Mouse (Mus musculus): ENCODE measurements around the gene 4930502E18Rik. TPM values are rescaled to one million over a fixed set of nuclear protein-coding genes. Genes with fewer than 3 reads are reported as not detected.

Gene 4930502E18Rik
- polyA plus RNA-seq (2012; rRNA removed; ENCODE audit: low replicate concordance) = not detected in 2 replicates

DNA sequence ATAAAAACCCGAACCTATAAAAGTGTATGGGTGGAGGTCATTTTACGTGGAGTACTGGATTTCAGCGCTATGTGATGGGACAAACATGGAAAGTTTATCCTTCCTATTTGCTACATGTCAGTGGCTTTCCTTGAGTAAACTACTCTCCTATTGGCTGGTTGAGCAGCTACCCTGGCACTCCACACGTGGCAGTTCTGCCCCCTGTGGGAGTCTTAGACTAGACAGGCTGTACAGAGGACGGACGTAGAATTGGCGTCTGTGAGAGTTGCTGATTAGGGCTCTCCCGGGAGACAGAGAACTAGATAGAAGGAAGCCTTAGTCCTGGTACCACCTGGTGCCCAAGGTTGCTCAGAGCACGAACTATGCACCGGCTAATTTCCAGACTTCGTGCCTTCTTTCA is at the start of gene 4930502E18Rik:
Gene 4930502E18Rik (plus strand): TSS at position 231 of the 400 bp plus-strand sequence.

DNA sequence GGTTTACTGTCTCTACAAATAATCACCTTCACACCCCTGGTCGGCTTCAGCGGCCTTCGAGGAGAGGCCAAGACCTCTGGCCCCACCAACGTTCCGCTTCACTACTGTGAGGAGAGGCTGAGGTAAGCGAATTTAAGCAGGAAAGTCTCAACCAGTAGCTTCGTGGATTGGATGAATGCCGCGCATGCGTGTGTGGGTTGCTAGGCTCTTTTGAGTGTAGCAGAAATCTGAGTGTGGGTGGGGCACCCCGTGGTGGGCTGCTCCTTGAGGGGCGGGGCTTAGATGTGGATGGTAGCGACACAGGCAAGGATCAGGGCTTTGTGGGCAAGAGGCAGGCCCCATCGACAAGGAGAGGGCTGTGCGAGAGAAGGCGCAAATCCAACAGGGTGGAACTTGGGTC is 33.1 kb downstream of the 4930502E18Rik start, which contains the start of gene 1700013H16Rik:
Gene 1700013H16Rik (minus strand): TSS at position 96 of the 400 bp plus-strand sequence.

DNA sequence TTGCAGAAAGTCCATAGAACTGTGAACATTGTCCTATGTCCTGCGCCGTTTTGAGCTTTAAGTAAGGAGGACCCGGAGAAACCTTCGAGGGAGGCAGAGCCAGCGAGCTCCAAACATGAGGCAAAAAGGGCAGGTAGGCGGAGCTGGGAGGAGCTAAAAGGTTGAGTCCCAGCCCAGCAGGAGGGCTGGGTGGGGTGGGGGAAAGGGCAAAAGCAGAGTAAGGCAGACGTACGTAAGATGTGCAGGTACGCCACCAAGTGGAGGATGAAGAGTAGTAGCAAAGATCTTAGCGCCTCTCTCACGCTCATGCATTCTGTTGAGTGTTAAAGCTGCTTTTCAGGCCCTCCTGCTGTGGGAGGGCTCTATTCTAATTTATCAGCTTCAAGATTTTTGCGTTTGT is 51.6 kb downstream of the 4930502E18Rik start, which contains the start of gene Zfp36l3:
Gene Zfp36l3 (minus strand): TSS at position 119 of the 400 bp plus-strand sequence.

Other genes with a start within 250 kb of the 4930502E18Rik start
- gene Rtl8c, start 116.8 kb upstream of the 4930502E18Rik start, polyA plus RNA-seq (2012; rRNA removed; ENCODE audit: low replicate concordance) = 4.9 and 5.6 TPM in 2 replicates
- not detected in 2 replicates for gene Gm14597, start 115.8 kb upstream of the 4930502E18Rik start, polyA plus RNA-seq (2012; rRNA removed; ENCODE audit: low replicate concordance)
- 55.1 and 61.0 TPM in 2 replicates for gene Rtl8a, start 81.1 kb upstream of the 4930502E18Rik start, polyA plus RNA-seq (2012; rRNA removed; ENCODE audit: low replicate concordance)
- 37.1 and 48.1 TPM in 2 replicates for gene Rtl8b, start 54.4 kb upstream of the 4930502E18Rik start, polyA plus RNA-seq (2012; rRNA removed; ENCODE audit: low replicate concordance)
- gene 1700013H16Rik, start 33.0 kb downstream of the 4930502E18Rik start, polyA plus RNA-seq (2012; rRNA removed; ENCODE audit: low replicate concordance) = not detected in 2 replicates
- 0.05 TPM in 1 of 2 replicates, not detected in the other for gene Zfp36l3, start 51.6 kb downstream of the 4930502E18Rik start, polyA plus RNA-seq (2012; rRNA removed; ENCODE audit: low replicate concordance)
- 0.07 TPM in 1 of 2 replicates, not detected in the other for gene Xlr, start 72.9 kb downstream of the 4930502E18Rik start, polyA plus RNA-seq (2012; rRNA removed; ENCODE audit: low replicate concordance)